Mouse (Mus musculus): ENCODE measurements around the gene Map3k9.
A peak's percentile ranks its signal among the peaks of the same experiment; 100 is the strongest.

Map3k9 gene

DNA sequence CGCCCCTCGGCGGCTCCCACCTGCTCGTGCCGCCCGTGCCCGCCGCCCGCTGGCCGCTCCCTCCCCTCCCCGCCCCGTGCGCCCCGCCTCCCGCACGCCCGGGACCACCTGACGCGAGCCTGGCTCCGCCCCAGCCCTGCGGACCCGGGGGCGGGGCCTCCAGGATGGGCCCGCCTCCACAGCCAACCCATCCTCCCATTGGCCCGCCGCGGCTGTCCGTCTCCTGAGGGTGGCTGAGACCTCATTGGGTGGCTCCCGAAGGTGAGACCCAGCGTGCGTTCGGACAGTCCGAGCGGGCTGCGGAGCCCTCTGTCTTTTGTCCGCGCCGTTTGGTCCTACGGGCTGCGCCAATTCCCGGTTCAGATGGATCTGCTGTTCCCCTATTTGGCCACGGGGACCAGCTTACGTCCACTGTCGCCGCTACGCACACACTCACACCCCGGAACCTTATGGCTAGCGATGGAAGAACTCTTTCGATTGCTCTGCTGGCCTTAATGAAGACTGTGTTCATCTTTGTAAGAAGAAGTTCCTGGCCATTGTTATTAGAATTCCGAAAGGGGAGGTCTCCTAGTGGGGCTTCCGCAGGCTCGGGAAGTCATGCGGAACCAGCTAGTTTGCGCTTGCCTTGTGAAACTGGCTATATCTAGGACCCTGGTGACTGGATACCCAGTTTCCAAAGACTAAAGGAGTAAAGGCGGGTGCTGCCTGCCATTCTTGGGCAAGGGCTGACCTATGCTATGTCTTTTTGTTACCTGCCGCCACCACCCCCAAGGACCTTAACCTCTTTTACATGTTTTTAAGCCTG is at the start of gene Map3k9:
Gene Map3k9, minus strand, starts transcription at position 71 of the 805 bp plus-strand sequence.
- DNase-seq (ENCODE audit: low read depth): peak; percentile 94

DNA sequence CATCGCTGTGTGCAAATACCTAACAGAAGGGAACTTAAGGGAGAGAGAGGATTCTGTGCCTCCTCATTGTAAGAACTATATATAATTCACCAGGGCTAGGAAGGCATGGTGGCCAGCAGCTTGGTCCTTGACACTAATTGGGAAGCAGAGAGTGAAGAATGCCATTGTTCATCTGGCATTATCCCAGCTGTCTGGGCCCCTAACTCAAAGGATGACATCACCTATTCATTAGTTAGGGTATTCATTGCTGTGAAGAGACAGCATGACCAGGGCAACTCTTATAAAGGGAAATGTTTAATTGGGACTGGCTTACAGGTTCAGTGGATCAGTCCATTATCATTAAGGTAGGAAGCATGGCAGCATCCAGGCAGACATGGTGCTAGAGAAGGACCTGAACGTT is 47.4 kb upstream of the Map3k9 start:
- no peak for DNase-seq (ENCODE audit: low read depth)

DNA sequence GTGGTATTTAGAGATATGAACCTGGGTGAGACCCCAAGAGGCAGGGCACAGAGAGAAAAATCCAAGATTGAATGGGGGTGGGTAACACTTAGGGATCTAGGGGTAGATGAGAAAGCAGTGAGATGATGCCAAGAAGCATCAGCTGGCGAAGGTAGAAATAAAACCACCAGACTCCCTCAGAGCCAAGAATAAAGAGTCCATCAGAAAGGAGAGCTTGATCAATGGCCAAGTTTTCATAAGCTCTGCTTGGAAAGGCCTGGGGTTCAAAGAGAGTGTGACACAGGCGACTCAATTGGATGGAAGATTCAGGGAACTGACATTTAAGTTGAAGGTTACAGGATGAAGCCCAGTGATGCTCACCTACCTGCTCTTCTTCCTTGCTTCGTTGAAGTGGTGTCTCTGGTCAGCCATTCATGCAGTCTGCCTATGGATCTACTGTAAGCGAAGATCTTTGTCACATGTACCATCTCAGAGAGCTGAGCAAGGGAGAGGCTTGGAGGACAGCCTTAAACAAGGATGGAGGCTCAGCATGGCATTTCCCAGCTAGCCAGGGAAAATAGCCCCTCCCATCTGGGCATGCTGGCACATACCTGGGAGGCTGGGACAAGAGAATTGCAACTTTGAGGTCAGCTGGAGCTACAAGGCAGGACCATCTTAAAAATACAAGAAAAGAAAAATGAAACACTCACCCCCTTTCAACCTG is 42.0 kb upstream of the Map3k9 start:
- DNase-seq (ENCODE audit: low read depth): no peak

DNA sequence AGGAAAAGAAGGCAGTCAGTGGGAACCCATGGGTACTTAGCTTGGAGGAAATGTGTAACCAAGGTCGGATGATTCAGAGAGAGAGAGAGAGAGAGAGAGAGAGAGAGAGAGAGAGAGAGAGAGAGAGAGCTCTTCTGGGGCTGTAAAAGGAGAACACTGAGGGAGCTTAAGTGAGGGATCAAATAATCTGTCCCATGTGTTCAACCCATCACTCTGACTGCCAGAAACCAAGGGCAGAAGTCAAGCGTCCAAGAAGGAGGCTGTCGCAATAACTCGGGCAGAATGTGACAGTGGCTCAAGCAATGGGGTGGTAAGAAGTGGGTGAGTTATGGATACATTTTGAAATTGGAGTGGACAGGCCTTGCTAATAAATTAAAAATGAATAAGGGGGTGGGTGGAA is 41.2 kb upstream of the Map3k9 start:
- no peak for DNase-seq (ENCODE audit: low read depth)

DNA sequence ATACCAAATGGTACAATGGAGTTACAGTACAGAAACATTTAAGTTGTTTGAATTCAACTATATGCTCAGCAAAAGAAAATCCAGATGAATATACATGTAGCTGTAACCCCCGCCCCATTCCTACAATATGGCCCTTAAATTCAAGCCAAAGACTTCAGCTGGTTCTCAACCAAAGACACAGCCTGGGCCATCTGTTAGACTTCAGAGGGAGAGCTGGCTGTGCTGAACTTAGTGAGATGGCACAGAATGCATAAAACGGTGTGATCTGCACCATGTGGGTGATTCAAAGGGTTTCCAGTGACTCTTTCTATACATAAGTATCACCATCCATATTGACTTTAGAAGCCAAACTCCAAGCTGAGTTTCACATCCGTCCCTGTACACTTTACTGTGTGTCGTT is 39.7 kb upstream of the Map3k9 start:
- no peak for DNase-seq (ENCODE audit: low read depth)

DNA sequence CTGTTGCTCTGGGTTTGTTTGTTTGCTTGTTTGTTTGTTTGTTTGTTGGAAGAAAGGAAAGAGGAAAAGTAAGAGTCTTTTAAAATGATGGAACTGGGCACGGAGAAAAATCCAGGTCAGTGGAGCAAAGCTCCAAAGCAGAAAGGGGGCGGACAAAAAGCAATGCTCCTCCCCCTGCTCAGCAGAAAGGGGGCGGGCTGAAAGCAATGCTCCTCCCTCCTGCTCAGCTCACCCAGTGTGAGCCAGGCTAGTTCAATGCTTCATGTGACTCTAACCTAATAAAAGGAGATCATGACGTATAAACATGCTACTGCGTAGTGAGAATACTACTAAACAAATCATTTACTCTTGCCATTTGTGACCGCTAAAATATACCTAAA is 36.1 kb upstream of the Map3k9 start:
- no peak for DNase-seq (ENCODE audit: low read depth)

DNA sequence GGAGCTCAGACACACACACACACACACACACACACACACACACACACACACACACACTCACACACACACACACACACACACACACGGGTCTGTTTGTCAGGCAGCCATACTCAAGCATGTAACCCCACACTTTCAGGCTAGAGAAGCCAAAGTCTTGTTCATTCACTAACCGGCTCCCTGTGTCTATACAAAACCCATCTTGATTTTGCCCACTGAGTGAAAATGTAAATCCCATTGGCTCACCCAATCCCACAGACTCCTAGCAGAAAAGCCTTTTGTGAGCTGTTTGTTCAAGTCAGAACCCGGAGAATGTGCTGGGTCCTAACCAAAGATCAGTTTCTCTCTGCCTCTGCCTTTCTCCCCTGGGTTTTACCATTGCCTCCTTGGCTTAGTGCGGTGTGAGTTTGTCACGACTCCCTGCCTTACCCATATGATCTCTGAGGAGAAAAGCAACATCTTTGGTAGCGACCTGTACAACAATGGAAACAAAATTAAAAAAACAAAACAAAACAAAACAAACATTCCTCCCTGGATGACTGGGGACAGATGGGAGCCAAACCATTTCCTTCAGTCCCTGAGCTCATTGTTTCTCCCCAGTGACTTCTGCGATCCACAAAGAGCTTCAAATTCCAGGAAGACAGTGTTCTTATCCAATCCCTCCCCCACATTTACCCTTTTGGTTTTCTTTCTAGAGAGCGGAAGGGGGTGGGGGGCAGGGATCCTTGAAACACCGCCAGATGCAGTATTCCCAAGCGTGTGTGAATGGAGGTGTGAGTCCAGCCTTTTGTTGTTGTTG is 35.6 kb upstream of the Map3k9 start:
- DNase-seq (ENCODE audit: low read depth): no peak

DNA sequence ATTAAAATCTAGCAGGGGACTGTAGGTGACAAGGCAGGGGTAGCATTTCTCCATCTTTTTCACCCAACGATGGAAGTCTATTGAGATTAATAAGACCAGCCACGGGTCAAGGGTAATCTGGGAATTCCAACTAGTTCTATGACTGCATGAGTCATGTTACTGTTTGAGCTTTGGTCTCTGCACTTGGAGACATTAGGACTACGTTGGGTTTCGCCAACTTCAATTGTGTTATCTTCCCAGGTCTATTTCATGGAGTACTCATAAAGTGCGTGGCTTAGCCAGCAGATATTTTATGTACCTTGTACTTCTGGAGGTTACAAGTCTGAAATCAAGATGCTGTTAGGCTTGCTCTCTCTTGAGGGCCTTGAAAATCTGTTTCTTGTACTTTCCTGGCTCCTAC is 33.8 kb upstream of the Map3k9 start:
- DNase-seq (ENCODE audit: low read depth): no peak

DNA sequence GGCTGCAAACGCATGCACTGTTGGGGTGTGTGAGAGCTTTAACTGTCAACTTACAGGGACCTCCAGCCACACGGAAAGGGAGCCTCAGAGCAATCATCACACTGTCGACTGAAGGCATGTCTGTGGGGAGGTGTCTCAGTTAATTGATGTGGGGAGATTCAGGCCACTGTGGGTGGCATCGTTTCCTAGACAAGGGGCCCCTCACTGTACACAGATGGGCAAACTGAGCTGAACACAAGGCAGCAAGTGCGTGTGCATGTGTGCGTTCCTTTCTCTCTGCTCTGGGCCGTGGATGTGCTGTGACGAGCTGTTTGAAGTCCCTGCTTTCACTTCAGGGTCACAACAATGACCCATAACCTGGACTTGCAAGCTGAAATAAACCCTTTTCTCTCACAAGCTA is 29.4 kb upstream of the Map3k9 start:
- no peak for DNase-seq (ENCODE audit: low read depth)

DNA sequence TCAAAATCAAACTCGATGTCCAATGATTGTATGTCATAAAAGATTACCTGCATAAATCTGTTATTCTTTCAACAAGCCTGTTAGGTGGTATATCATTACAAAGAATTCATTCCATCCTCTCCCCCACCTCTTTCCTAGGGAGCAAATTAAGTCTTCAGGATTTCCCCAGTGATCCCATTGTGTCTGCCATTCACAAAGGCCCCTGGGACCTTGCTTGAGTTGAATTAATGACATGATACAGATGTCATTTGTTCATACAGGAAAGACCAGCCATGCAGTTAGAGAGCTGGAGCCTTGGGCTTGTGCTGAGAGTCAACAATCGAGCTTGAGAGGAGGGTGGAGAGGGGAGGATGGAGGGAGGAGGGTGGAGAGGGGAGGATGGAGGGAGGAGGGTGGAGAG is 27.6 kb upstream of the Map3k9 start:
- no peak for DNase-seq (ENCODE audit: low read depth)

DNA sequence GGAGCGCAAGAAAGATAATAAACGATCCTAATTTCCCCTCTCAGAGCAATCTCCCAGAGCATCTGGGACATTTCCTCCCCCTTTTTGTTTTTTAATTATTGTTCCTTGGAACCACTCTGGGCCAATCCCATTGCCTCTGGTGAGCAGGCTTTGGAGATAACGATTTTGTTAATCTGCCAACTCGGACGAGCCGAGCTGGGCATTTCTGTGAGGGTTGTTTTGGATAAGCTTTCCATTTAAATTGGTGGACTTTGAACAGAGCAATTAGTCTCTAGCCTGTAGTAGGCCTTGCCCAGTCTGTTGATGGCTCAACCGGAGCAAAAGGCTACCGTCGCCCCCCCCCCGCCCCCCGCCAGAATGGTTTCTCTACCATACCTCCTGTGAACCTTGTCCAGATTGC is 27.0 kb upstream of the Map3k9 start:
- DNase-seq (ENCODE audit: low read depth): no peak

DNA sequence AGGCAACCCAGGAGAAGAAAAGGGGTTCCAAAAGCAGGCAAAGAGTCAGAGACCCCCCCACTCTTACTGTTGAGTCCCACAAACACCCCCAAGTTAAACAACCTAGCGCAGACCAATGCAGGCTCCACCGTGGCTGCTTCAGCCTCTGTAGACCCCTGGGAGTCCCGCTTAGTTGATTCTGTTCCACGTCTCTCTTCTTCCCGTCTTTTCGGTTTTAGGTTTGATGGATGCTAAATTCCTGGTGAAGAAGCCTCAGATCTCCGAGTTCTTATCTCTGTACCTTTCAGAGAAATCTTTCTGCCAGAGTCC is 26.5 kb upstream of the Map3k9 start:
- DNase-seq (ENCODE audit: low read depth): no peak

DNA sequence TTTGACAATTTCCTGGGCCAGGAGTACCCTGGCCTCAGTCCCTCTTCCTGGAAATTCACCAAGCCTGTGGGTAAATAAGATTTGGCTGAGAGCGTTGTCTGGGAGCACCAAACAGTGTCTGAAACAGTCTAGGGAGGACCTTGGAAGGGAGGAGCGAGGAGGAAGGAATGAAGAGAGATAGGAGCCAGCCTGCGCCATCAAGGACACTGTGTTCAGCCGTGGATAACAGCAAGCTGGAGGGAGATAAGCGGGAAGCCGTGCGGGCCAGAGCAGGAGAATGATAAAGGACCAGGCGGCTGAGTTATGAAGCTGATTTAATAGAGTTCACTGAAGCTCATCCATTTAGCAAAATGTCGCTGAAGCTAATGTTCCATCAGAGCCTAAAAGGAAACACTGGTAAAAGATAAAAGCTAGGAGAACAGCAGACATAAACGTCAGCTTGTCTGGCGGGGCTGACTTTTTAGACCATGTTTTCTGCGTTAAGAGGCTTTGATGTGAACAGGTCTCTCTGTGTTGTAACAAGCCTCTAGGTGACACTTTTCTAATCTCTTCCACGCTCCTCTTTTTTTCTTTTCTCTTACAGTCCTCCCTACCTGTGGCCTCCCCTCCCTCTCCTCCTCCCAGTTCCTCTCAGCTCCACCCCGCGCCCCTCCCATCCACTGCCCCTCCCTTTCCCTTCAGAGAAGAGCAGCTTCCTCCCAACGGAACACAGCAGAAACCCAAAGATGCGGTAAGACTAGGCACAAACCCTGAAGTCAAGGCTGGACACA is 26.0 kb upstream of the Map3k9 start:
- DNase-seq (ENCODE audit: low read depth): peak; percentile 69

DNA sequence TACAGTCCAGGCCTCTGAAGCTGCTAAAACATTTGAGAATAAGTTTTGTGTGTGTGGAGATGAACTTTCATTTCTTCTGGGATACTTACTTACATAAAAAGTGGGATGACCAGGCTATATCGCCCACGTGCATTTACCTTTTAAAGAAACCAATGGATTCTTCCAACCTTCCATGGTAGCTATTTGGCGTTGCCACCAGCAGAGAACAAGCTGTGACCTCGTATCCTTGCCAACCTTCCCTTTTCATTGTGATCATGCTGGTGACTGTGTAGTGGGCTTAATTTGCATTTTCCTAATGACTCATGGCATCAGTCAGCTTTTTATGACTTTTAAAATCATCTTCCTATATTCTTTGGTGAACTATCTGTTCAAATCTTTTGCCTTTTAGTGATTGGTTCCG is 25.1 kb upstream of the Map3k9 start:
- no peak for DNase-seq (ENCODE audit: low read depth)

DNA sequence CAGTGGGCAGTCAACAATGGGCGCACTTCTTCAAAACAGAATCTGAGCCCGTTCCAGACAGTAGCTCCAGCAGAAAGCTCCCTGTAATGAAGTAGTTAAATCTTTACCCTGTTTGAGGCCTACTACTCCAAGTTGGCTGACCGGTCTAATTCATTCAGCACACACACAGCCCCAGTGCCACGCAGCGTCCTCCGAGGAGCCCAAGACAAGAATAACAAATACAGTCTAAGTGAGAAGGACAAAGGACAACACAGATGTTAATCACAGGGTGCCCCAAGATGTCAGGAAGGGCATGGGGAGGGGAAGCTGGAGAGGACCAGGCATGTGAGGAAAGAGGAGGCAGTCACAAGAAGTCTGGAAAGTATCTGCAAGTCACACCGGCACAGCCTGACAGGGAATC is 22.8 kb upstream of the Map3k9 start:
- DNase-seq (ENCODE audit: low read depth): no peak

DNA sequence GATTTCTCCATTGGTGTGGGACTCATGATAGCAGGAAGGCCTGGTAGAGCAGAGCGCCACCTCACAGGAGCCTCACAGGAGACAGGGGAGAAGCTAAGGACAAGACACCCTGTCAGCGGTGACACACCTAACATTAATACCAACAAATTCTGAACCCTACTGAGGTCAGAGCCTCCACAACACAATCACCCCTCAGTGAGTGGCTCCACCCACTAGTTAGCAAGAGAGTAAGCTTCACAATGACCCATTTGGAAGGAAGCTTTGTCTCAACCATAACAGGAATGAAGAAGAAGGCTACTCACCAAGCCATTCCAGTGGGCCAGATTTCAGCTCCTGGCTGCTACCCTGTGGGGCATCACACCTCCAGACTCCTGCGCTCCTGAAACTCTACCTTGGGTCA is 22.0 kb upstream of the Map3k9 start:
- no peak for DNase-seq (ENCODE audit: low read depth)

DNA sequence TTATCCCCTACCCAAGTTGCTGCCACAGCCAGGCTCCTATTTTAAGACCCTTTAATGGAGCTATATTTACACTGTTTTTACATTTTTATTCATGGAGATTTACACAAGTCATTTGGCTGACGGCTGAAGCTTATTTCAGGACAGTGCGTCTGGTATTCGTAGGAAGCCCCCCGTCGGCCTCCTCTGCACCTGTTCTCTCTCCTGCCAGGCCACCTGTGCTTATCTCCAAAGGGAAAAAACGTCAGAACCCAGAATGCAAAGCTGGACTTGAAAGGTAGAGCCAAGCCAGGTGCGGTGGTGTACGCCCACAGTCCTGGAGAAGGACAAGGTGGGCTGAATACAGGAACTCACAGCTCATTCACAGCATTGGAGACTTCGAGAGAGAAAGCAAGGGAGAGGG is 20.2 kb upstream of the Map3k9 start:
- no peak for DNase-seq (ENCODE audit: low read depth)

DNA sequence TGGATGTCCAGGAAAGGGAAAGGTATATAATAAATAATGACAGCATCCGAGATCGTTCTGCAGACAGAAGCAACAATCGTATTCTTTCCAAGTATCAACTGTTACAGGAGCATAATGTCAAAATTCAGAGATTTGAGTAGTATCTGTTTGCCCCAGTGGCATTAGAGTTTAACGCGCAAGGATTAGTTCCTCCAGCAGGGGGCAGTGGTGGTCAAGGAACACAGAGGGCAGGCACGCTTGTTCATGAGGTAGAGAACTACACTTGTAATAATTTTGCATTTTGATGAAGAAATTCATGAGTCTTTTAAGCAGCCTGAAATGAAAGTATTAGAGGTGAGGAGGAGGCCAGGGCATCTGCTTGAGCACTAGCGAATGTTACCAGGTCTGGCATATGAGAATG is 15.6 kb upstream of the Map3k9 start:
- peak; percentile 87 for DNase-seq (ENCODE audit: low read depth)

DNA sequence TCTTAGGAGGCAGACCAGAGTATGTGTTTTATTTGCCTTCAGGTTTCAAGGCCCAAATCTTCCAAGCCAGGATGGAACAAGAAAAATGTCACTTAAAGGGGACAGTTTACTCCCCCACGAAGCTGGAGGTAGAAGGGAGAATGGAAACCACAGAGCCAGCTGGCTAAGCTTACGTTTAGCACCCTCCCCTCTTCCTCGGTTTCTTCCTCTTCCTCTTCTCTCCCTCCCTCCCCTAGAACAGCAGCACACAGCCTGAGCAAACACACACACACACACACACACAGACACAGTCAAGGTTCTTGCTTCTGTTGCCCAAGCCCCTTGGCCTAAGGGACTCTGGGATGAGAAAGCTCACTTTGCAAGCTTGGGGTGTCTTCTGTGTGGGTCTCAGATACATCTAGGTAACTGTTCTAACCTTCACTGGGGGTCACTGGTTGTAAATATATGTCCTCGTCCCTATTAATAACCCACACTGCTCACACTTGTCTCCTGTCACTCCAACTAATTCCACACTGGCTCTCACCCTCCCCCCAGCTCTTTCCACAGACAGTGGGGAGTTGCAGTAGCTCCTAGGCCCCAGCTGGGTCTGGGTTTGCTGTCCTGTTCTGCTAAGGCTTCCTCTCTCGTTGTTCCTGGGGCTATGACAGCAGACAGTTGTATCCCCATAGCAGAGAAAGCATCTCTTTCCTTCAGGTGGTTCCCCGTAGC is 11.7 kb upstream of the Map3k9 start:
- DNase-seq (ENCODE audit: low read depth): no peak

DNA sequence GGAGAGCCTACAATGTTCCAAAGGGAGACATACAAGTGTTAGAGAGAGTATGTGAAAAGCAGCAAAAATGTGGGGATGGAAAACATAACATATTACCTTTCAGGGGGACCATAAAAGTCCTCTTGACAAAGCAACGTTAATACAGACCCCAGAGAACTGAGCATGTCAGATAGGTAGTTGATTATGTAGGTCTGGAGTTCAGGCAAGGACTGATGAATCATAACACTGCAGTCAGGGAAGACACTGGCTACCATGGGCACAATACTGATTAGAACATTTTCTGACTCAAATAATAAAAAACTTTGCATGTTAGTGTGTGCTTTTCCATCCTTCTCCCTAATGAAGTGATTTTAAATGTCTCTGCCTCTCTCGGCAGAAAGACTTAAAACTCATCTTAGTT is 8.5 kb upstream of the Map3k9 start:
- no peak for DNase-seq (ENCODE audit: low read depth)

DNA sequence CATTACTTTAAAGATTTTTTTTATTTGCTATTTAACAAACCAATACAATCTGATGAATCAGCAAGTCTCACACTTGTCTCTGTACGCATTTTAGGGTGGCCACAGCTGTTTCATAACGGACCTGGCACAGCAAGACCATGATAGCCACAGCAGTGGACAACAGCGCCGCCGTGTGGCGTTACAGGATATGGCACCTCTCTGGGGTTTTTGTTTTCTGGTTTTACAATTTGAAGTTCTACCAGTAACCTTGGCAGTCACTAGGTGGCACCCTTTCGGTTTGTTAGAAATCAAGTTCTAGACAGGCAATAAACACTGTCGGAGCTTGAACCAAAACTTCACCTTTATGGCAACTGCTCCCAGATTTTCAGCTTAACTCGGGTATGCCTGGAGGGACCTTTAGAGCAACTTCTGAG is 7.7 kb upstream of the Map3k9 start:
- peak; percentile 92 for DNase-seq (ENCODE audit: low read depth)

DNA sequence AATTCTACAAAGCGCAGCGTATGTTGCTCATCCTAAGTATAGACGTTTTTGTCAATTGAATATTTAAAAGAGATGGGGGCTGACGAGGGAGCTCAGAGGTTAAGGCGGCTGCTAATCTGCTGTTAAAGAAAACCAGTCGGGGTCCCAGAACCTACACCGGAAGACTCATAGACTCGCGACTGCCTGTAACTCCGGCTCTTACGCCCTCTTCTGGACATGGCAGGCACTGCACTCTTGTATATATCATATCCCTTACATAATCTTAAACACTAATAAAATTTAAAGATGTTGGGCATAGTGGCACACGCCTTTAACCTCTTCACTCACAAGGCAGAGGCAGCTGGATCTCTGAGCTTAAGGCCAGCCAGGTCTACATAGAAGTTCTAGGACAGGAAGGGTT is 6.3 kb upstream of the Map3k9 start:
- peak; percentile 53 for DNase-seq (ENCODE audit: low read depth)

Data from induced T-regulatory cell, adult 2 months (primary cell).